Mouse (Mus musculus) MN1 (cell line): Measurements from ENCODE around the gene Pbx4.

Experiments used
- DNase-seq: peaks from one replicate; pipeline ENCODE4 v3.0.0-alpha.2; 2016; ENCODE audit warnings: low spot score

Gene Pbx4

GRCm38 (mm10) chr8:69832298-69832853 lies at the start of gene Pbx4:
Gene Pbx4 (plus strand): TSS chr8:69832491.
- DNase-seq: peak; percentile 97

- no peak for DNase-seq
Measured at GRCm38 (mm10) chr8:69789105-69789504, 43.2 kb upstream of the Pbx4 start.

GRCm38 (mm10) chr8:69789731-69790130 lies 42.6 kb upstream of the Pbx4 start:
- DNase-seq: no peak

GRCm38 (mm10) chr8:69790364-69790763 lies 41.9 kb upstream of the Pbx4 start:
- DNase-seq: no peak

- DNase-seq: peak; percentile 92
Measured at GRCm38 (mm10) chr8:69790773-69791367, 41.4 kb upstream of the Pbx4 start, which contains the start of the genes Atp13a1 and Zfp866. Gene Atp13a1 (plus strand): TSS chr8:69791163. Gene Zfp866 (minus strand): TSS chr8:69791178.

GRCm38 (mm10) chr8:69791415-69792068 lies 40.7 kb upstream of the Pbx4 start:
- peak; percentile 51 for DNase-seq

- no peak for DNase-seq
Measured at GRCm38 (mm10) chr8:69793666-69794065, 38.6 kb upstream of the Pbx4 start.

- no peak for DNase-seq
Measured at GRCm38 (mm10) chr8:69794096-69794495, 38.2 kb upstream of the Pbx4 start.

GRCm38 (mm10) chr8:69794901-69795300 lies 37.4 kb upstream of the Pbx4 start:
- DNase-seq: no peak

- no peak for DNase-seq
Measured at GRCm38 (mm10) chr8:69796721-69797345, 35.5 kb upstream of the Pbx4 start.

GRCm38 (mm10) chr8:69797661-69798060 lies 34.6 kb upstream of the Pbx4 start:
- no peak for DNase-seq

- no peak for DNase-seq
Measured at GRCm38 (mm10) chr8:69799261-69799660, 33.0 kb upstream of the Pbx4 start.

GRCm38 (mm10) chr8:69799946-69800345 lies 32.3 kb upstream of the Pbx4 start:
- DNase-seq: no peak

GRCm38 (mm10) chr8:69801796-69802195 lies 30.5 kb upstream of the Pbx4 start:
- DNase-seq: no peak

- no peak for DNase-seq
Measured at GRCm38 (mm10) chr8:69802216-69802615, 30.1 kb upstream of the Pbx4 start.

GRCm38 (mm10) chr8:69803366-69803765 lies 28.9 kb upstream of the Pbx4 start:
- no peak for DNase-seq

- no peak for DNase-seq
Measured at GRCm38 (mm10) chr8:69804537-69804936, 27.8 kb upstream of the Pbx4 start.

- no peak for DNase-seq
Measured at GRCm38 (mm10) chr8:69805086-69805485, 27.2 kb upstream of the Pbx4 start.

GRCm38 (mm10) chr8:69805491-69805890 lies 26.8 kb upstream of the Pbx4 start:
- DNase-seq: no peak

- DNase-seq: no peak
Measured at GRCm38 (mm10) chr8:69807236-69807635, 25.1 kb upstream of the Pbx4 start.

- peak; percentile 82 for DNase-seq
Measured at GRCm38 (mm10) chr8:69808094-69808863, 24.0 kb upstream of the Pbx4 start, which contains the start of gene Gmip. Gene Gmip (plus strand): TSS chr8:69808679.

GRCm38 (mm10) chr8:69808864-69809403 lies 23.4 kb upstream of the Pbx4 start:
- peak; percentile 70 for DNase-seq
